Mouse (Mus musculus) effector memory CD4-positive, alpha-beta T cell, adult 5 months (primary cell): ENCODE measurements around the gene Mup6. TPM values are rescaled to one million over a fixed set of nuclear protein-coding genes. Genes with fewer than 3 reads are reported as not detected.

Source experiments
- polyA plus RNA-seq: library from polyadenylated mRNA; unstranded; fragments of 100-300 nt; shearing (Covaris generic); gene quantifications from one replicate; pipeline ENCODE4 v1.2.1, GENCODE M21; 2017

Mup6 gene
- not detected for polyA plus RNA-seq

GRCm38 (mm10) chr4:59963405-59964344 is at the start of gene Mup6:
Gene Mup6 (plus strand): TSS chr4:59964294.

GRCm38 (mm10) chr4:59914608-59915403 is 49.3 kb upstream of the Mup6 start, which contains the start of gene Slc46a2:
Gene Slc46a2 (minus strand): TSS chr4:59915056.

GRCm38 (mm10) chr4:59960610-59961009 is 3.5 kb upstream of the Mup6 start, which contains the start of gene Mup4:
Gene Mup4 (minus strand): TSS chr4:59960710.

Other genes with a start within 250 kb of the Mup6 start
- gene Inip, start 162.7 kb upstream of the Mup6 start, polyA plus RNA-seq = 33.9 TPM
- 13.5 TPM for gene Snx30, start 158.5 kb upstream of the Mup6 start, polyA plus RNA-seq
- not detected for gene Slc46a2, start 49.2 kb upstream of the Mup6 start, polyA plus RNA-seq
- gene Mup4, start 3.6 kb upstream of the Mup6 start, polyA plus RNA-seq = not detected
- not detected for gene Mup7, start 106.2 kb downstream of the Mup6 start, polyA plus RNA-seq
- gene Mup2, start 190.0 kb downstream of the Mup6 start, polyA plus RNA-seq = not detected